Mouse (Mus musculus): ENCODE data around the gene Dnajb12. TPM values are rescaled to one million over a fixed set of nuclear protein-coding genes. Genes with fewer than 3 reads are reported as not detected.

Dnajb12 gene
- polyA plus RNA-seq (2012; rRNA removed): 49.0 and 50.3 TPM in 2 replicates

DNA sequence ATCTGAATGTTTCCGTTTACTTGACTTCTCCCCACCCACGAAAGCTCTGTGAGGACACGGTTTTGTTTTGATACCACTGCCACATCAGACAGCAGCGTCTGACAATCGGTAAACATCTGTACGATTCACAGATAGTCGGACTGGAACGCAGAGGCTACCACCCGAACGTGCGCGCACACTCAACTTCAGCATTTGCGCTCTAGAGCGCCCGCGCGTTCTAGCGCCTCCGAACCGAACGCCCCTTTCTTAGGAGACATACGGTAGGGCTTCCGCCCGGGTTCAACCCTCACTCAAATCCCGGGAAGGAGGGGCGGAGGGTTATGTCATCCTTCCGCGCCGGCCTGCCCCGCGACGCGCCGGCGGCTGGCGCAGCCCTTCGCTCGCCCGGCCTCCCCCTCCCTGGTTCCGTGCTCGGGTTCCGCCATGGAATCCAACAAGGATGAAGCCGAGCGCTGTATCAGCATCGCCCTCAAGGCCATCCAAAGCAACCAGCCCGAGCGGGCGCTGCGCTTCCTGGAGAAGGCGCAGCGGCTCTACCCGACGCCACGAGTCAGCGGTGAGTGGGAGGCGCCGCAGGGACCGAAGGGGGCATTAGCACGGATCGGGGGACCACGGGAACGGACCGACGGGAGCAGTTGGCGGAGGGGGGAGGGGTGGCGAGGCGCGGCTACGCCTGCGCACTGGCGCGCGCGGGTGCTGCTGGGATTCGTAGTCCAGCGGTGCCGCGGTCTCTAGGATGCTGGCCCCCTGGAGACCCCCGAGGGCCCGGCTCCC is at the start of gene Dnajb12:
Gene Dnajb12 (plus strand): TSS at position 302 of the 774 bp plus-strand sequence.
- DNase-seq (ENCODE audit: extremely low spot score in 1 of 2, low spot score in 1 of 2): peak; percentile 87 to 96

DNA sequence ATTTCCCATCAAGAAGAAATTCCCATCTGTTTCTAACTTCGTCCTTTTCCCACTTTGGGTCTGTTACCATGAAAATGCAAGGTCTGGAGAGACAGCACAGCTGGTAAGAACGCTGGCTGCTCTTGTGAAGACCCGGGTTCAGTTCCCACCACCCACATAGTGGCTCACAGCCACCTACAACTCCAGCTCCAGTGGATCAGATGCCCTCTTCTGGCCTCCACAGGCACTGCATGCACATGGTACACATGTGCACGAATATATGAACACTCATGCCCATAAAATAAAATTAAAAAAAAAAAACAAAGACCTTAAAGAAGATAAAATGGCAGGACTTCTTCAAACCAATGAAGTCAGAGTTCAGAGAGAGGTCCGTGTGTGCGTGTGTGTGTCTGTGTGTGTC is 49.5 kb upstream of the Dnajb12 start:
- no peak for DNase-seq (ENCODE audit: extremely low spot score in 1 of 2, low spot score in 1 of 2)

DNA sequence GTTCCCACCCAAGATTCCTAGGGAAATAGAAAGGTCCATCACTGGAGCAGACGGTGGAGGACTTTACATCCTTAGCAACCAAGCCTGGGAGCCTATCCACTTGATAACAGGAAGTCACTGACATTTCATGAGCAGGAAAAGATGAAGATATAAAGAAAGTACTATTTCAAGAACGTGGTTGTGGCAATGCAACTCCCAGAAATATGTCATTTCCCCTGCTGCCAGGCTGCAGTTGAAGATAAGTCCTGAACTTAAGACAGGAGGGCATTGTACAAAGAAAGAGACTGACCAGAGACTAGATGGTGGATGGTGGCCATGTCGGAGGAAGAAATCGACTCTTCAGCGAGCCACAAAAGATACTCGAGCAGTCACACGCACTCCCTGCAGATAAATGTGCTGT is 47.4 kb upstream of the Dnajb12 start:
- DNase-seq (ENCODE audit: extremely low spot score in 1 of 2, low spot score in 1 of 2): no peak

DNA sequence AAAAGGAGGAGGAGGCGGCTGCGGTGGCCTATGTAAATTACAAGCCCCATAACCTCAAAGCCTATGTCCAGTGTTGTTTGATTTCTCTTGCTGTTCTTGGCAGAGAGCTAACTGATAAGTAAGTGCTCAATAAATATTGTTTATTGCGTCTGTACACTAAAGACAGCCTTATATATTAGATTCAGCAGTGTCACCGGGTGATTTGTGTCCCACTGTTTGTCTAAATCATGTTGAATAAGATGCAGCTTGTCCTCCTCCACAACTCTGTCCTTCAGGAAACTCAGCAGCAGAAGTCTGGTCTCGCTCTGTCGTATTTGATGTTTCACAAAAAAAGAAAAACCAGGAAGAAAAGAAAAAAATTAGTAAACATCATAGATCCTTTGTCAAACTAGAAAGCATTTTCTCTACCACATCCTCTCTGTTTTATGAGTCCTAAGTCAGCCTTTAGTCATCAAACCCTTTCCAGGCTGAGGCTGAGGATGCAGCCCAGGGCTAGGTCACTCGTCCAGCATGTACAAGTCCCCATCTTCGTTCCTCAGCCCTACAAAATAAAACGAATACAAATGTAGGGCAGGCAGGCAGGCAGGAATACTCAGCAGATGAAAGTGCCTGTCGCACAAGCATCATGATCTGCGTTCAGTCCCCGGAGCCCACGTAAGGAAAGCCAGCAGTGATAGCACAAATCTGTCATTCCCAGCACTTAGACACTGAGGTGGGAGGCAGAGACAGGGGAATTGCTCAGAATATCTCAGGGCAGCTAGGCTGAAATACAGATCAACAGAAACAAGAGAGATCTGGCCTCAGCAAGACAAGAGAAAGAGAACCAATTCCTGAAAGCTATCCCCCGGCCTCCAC is 43.8 kb upstream of the Dnajb12 start:
- peak in 1 of 2 experiments; percentile 36 for DNase-seq (ENCODE audit: extremely low spot score in 1 of 2, low spot score in 1 of 2)

GRCm38 (mm10) chr10:59837490-59837889 is 41.9 kb upstream of the Dnajb12 start:
- no peak for DNase-seq (ENCODE audit: extremely low spot score in 1 of 2, low spot score in 1 of 2)

DNA sequence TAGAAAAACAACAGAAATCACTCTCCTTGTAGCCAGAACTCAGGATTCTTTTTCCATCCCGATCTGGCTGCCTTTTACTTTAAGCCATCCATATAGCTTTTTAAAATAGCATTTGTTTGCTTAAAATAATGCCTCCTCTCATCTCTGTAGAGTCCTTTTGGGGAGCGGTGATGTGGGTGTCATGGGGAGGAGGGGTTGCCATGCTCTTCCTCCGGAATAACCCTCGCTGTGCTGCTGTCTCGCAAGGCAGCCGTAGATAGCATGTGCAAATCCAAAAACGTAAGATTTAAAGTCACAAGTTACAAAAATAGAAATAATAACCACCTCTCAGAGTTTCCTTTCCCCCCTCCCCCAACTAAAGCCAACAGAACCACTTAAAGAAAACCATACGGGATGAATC is 37.9 kb upstream of the Dnajb12 start:
- DNase-seq (ENCODE audit: extremely low spot score in 1 of 2, low spot score in 1 of 2): peak in 1 of 2 experiments; percentile 33

- no peak for DNase-seq (ENCODE audit: extremely low spot score in 1 of 2, low spot score in 1 of 2)
Measured at GRCm38 (mm10) chr10:59843125-59843524, 36.2 kb upstream of the Dnajb12 start.

GRCm38 (mm10) chr10:59844686-59845085 is 34.7 kb upstream of the Dnajb12 start:
- DNase-seq (ENCODE audit: extremely low spot score in 1 of 2, low spot score in 1 of 2): no peak

DNA sequence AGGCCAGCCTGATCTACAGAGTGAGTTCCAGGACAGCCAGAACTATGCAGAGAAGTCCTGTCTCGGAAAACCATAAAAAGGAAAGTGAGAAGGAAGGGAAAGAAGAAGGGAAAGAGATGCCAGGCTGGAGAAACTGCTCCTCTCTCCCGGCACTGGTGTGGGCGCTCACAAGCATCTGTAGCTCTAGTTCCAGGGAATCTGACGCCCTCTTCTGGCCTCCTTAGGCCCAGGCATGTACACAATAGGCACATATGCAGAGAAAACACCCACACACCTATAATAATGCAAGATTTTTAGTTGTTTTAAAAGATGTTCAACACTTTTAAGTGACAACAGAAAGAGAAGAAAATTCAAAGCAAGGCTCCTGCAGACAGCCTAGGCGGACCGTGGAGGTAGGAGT is 32.9 kb upstream of the Dnajb12 start:
- DNase-seq (ENCODE audit: extremely low spot score in 1 of 2, low spot score in 1 of 2): peak; percentile 41 to 79

GRCm38 (mm10) chr10:59848079-59848877 is 31.1 kb upstream of the Dnajb12 start:
- DNase-seq (ENCODE audit: extremely low spot score in 1 of 2, low spot score in 1 of 2): no peak

- DNase-seq (ENCODE audit: extremely low spot score in 1 of 2, low spot score in 1 of 2): no peak
Measured at GRCm38 (mm10) chr10:59848953-59849352, 30.4 kb upstream of the Dnajb12 start.

DNA sequence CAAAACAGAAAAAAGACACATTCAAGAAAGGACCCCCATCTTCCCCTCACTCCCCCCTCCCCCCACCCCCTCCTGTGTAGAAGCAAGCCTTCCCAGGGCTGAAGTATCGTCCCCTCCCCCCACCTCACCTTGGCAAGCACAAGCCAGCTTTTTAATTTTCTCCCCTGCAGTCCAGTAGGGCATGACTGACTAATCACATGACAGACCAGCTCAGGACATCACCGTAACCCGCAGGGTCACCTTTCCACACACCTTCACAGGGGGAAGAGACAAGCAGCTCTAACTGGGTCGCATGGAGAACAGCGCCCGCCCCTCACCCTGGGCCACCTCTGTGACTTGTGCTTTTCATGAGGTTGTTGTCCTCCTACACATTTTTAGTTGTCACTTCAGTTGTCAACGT is 30.0 kb upstream of the Dnajb12 start:
- no peak for DNase-seq (ENCODE audit: extremely low spot score in 1 of 2, low spot score in 1 of 2)

- no peak for DNase-seq (ENCODE audit: extremely low spot score in 1 of 2, low spot score in 1 of 2)
Measured at GRCm38 (mm10) chr10:59857157-59857556, 22.2 kb upstream of the Dnajb12 start.

- DNase-seq (ENCODE audit: extremely low spot score in 1 of 2, low spot score in 1 of 2): no peak
Measured at GRCm38 (mm10) chr10:59860684-59861083, 18.7 kb upstream of the Dnajb12 start.

GRCm38 (mm10) chr10:59861201-59861600 is 18.2 kb upstream of the Dnajb12 start:
- DNase-seq (ENCODE audit: extremely low spot score in 1 of 2, low spot score in 1 of 2): no peak

DNA sequence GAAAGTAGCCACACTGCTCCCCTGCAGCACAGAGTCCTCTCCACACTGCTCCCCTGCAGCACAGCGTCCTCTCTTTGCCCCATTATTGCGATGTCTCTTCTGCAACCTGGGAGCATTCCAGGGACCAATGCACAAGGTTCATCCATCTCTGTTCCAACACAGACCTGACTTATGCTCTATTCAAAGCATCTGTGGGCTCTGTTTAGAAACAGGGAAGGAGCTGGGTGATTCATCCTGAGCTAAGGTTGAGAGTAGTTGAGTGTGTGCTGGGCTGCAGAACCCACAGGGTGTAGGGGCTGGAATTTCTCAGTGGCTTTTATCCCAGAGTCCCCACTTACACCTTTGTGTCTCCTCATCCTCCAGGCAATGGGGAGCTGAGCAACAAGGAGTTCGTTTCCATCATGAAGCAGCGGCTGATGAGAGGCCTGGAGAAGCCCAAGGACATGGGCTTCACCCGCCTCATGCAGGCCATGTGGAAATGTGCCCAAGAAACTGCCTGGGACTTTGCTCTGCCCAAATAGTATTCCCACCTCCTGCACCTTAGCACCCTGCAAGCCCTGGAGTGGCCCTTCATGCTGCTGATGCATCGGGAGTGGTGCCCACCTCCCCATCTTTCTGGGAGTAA is 16.4 kb upstream of the Dnajb12 start:
- DNase-seq (ENCODE audit: extremely low spot score in 1 of 2, low spot score in 1 of 2): no peak

DNA sequence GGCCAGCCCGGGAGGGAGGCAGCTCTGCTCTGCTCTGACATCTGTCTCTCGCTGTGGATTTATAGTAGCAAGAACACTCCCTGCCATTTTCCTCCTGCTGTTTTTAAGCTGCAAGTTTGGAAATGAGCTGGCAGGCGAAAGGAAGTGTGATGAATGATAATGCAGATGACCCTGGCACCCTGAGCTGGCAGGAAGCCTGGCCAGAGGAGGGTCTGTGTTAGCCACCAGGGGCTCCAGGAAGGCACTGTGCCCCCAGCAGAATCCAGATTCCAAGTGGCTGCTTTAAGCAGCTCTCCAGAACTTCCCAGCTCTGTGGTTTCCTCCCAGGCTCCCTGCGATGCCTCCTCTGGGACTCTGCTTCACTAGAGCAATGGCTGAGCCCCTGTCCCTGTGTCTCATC is 15.7 kb upstream of the Dnajb12 start:
- DNase-seq (ENCODE audit: extremely low spot score in 1 of 2, low spot score in 1 of 2): no peak

GRCm38 (mm10) chr10:59864232-59864875 is 15.0 kb upstream of the Dnajb12 start:
- DNase-seq (ENCODE audit: extremely low spot score in 1 of 2, low spot score in 1 of 2): no peak

DNA sequence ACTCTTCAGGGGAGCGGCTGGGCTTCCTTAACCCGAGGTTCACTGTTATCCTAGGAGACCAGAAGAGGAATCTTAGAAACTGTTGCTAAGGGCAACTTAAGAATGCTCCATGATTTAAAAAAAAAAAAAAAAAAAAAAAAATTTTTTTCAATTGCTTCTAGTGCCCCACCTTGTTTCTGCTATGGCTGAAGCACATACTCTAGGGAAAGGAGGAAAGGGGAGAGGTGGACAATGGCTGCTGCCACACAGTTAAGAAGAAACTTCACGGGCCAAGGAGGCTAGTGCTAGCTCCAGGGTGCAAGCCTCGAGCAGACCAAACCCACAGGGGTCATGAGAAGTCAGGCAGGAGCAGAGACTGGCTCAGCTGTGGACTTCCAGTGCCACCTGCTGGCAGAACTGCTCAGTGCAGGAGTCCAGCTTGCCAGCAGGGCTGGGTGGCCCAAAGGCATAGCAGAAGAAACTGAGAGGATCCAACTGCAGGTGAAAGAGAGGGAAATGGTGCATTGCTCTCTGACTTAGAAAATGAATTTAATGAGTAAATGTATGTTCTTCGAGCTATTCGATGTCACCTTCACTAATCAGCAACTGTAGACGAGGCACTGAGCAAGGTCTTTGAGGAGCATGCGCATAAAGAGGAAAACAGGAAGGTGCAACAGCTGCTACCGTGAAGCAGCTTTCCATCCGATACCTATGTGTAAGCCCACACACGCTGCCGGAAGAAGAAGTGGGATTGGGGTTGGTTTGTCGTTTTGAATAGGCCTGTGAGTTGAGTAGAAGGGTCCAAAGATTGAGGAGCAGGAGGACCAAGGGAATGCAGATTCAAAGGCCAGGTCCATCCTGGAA is 14.3 kb upstream of the Dnajb12 start:
- peak in 1 of 2 experiments; percentile 93 for DNase-seq (ENCODE audit: extremely low spot score in 1 of 2, low spot score in 1 of 2)
